Mouse (Mus musculus) mouse embryonic stem cell (cell line): Measurements from ENCODE around the gene Pacsin2.
"Not testable (repeated sequence)": the region's sequence is repeated elsewhere in the genome, so short reads cannot be mapped to it uniquely, and the experiment has no call there.

ENCODE experiments used
- in situ Hi-C, 2 experiments: fragments of 300-500 bp; cut with MboI; formaldehyde crosslinking; loops; 1 replicate in 1 of 2; 3 replicates in 1 of 2; pipeline ENCODE4 v1.14.3; 2019 to 2020; ENCODE audit warnings: low sequenced_read_pairs in 2 of 2, low pct_unique_long_range_greater_than_20kb in 1 of 2, mixed read lengths in 1 of 2; ENCODE audit not compliant: unreplicated experiment in 1 of 2

Pacsin2 gene

DNA sequence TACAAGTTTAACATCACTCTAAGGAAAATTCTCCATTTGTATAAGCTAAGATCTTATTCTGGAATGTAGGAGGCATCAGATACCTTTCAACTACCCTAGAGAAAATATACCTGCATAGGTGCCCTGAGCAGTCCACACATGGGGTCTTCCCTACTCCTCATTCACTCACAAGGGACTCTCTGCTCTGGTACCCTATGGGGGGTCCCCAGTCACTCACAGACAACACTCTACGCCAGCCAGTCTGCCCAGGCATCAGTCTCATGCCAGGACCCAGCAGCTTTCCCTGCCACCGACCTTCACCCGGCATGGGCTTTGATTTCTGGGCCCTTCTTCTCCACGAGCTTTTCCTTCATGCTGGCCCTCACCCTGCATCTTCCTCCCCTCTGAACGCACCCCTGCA lies 103.5 kb downstream of the Pacsin2 start:
- in situ Hi-C loops = not testable (repeated sequence)

GRCm38 (mm10) chr15:83360140-83360539 lies 104.3 kb downstream of the Pacsin2 start:
- in situ Hi-C loops = no loop called here

DNA sequence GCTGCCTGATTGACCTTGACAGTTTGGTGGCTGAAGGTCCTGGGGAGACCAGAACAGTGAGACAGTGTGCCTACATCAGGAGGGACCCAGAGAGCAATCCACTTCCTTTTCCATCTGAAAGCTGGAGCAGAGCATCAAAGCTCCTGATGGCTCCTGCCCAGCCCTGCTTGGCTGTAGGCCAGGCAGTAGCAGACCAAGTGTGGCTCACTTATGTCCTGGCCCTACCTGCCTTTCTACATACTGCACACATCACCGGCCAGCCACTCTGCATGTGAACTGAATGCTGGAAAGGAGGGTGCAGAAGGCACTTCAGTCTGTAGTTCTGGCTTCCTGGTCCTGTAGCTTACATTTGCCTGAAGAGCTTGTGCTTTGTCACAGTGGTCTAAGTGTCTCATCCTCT lies 105.9 kb downstream of the Pacsin2 start:
- in situ Hi-C loops = no loop called here

DNA sequence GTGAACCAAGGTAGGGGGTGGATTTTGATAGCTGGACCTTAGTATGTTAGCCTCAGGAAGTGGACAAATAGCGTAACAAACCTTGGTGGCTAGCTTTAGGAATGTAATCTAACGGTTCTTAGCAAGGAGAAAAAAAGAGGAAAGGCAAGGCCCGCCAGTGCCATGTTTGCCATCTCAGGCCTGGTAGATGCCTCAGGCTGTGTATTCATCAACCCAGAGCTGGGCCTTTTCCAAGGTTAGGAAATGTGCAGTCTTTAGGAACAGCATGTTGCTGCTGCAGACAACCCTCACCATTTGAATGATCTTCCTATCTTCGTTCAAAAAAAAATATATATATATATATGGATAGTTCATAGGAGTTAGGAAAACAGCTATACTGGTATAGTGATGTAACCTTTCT lies 112.9 kb downstream of the Pacsin2 start:
- in situ Hi-C loops = no loop called here

GRCm38 (mm10) chr15:83350859-83351258 lies 113.5 kb downstream of the Pacsin2 start:
- in situ Hi-C loops = no loop called here

GRCm38 (mm10) chr15:83349954-83350711 lies 114.3 kb downstream of the Pacsin2 start, which contains the start of gene Arfgap3:
Gene Arfgap3 (minus strand): TSS chr15:83350247.
- in situ Hi-C loops = no loop called here

- in situ Hi-C loops = no loop called here
These were observed 115.0 kb downstream of the Pacsin2 start for GRCm38 (mm10) chr15:83349225-83349953.

DNA sequence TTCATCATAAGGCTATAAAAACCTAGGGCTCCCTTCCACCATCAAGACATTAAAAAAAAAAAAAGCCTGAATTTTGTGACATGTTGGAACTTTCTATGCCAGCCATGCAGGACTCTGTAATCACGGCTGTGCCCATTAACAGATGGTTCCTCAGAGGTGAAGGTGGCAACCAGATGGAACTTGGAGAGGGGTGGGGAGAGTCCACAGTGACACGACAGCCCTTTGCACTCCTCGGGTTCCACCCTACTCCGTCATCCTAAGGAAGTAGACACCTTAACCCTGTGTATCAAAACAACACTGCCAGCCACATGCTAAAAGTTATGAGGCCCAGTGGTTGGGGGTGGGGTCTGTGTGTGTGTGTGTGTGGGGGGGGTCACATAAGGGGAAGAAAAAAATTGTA lies 115.7 kb downstream of the Pacsin2 start:
- in situ Hi-C loops = no loop called here

DNA sequence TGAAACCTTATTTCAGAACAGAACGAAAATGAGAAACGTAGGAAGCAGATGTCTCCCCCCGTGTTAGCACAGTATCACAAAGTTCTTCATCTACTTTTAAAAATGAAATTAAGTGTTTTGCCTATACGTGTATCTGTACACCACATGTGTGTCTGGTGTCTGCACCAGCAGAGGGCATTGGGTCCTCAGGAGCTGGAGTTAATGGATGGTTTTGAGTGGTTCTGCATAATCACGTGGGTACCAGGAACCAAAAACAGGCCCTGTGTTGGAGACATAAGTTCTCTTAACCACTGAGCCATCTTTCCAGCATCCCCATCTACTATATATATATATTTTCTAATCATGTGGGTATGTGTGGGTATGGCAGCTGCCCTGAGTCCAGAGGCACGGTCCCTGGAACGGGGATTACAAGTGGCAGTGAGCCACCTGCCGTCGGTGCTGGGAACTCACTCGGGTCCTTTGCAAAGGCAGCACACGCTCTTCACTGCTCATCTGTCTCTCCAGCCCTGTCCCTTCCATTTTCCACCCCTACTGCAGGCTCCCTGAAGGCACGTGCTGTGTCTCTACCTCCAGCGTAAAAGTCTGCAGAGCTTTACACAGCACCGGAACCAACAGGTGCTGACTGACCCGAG lies 118.4 kb downstream of the Pacsin2 start:
- in situ Hi-C loops = no loop called here

DNA sequence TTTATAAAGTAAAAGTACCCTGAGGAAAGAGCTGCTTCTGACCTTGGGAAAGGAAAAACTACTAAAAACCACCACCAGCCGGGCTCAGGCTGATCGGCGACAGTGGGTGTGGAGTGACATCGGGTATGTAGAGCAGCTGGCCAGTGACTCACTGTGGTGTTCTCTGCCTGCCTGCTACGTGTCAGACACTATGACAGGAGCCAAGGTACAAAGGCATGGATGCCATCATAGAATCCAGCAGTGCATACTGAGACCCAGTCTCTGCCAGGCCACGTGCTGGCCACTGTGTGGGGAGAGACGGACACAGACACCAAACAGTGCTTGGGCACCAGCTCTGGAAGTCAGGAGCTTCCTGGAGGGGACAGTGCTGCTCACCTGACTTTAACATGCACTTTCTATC lies 119.5 kb downstream of the Pacsin2 start:
- in situ Hi-C loops = no loop called here

- in situ Hi-C loops = no loop called here
These were observed 120.2 kb downstream of the Pacsin2 start for GRCm38 (mm10) chr15:83344157-83344556.

DNA sequence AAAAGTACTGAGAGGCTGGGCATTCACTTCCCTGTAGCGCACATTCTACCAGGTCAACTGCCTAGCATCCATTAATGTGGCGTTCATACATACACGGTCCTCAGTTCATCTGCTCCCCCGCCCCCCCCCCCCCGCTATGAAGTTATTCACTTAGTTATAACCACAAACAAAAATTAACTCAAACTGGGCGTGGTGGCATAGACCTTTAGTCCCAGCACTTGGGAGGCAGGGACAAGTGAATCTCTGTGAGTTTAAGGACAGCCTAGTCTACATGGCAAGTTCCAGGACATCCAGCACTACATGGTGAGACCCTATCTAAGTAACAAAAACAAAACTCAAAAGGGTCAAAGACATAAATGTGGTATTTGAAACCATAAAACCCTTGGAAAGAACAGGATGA lies 125.5 kb downstream of the Pacsin2 start:
- in situ Hi-C loops = loop anchor here in 1 of 2 experiments (10.0 kb wide), 1 partner anchor 184 kb away; no protein-coding TSS in a partner anchor

- in situ Hi-C loops = loop anchor here in 1 of 2 experiments (10.0 kb wide), 1 partner anchor 183 kb away; no protein-coding TSS in a partner anchor
These were observed 126.2 kb downstream of the Pacsin2 start for GRCm38 (mm10) chr15:83337903-83338870.

DNA sequence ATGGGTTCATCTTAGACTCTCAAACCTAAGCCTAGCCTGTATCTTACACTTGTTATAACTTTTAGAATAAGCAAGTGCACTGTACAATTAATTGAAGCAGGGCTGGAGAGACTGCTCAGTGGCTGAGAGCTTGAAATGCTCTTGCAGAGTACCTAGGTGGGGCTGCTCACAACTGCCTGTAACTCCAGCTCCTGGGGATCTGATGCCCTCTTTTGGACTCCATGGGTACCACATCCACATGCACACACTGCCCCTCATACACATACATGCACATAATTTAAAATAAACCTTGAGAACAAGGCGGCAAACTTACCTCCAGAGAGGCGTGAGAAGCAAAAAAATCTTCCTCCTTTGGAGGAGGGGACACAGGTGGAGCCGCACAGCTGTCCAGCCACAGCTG lies 132.0 kb downstream of the Pacsin2 start:
- in situ Hi-C loops = loop anchor here in 1 of 2 experiments (10.0 kb wide), 1 partner anchor 178 kb away; no protein-coding TSS in a partner anchor

GRCm38 (mm10) chr15:83328952-83329351 lies 135.5 kb downstream of the Pacsin2 start:
- in situ Hi-C loops = no loop called here
